Mouse (Mus musculus) bone marrow macrophage, adult 2 months (primary cell): ENCODE results near the gene Prpf4b. TPM values are rescaled to one million over a fixed set of nuclear protein-coding genes. Genes with fewer than 3 reads are reported as not detected.
"Not testable (repeated sequence)": the region's sequence is repeated elsewhere in the genome, so short reads cannot be mapped to it uniquely, and the experiment has no call there.

ENCODE experiments used
- H3K27ac ChIP-seq: 2 replicates; pipeline ENCODE4 v1.5.1; 2012; ENCODE audit warnings: low read depth, low read length; ENCODE audit not compliant: insufficient read depth
- H3K4me1 ChIP-seq: 2 replicates; pipeline ENCODE4 v1.6.1; 2012; ENCODE audit warnings: low read length; ENCODE audit not compliant: control insufficient read depth, insufficient read depth
- H3K4me3 ChIP-seq: 2 replicates; pipeline ENCODE4 v1.5.1; 2012; ENCODE audit warnings: mild to moderate bottlenecking, low read length, moderate library complexity; ENCODE audit not compliant: insufficient read depth
- CTCF ChIP-seq: IDR thresholded peaks from 2 replicates; pipeline ENCODE4 v1.5.1; 2012; ENCODE audit warnings: low read depth, mild to moderate bottlenecking, low read length, moderate library complexity
- POLR2A ChIP-seq: IDR thresholded peaks from 2 replicates; pipeline ENCODE4 v1.6.1; 2012; ENCODE audit warnings: mild to moderate bottlenecking, low read depth, low read length, borderline replicate concordance
- polyA plus RNA-seq: library from polyadenylated mRNA; stranded (reverse); fragments of >200 nt; gene quantifications from 2 replicates; pipeline ENCODE4 v1.2.4, GENCODE M21; 2012; ENCODE audit not compliant: missing spikeins, insufficient read depth, insufficient read length

The Prpf4b gene
- polyA plus RNA-seq, 1 experiment, result 72.9 TPM

DNA sequence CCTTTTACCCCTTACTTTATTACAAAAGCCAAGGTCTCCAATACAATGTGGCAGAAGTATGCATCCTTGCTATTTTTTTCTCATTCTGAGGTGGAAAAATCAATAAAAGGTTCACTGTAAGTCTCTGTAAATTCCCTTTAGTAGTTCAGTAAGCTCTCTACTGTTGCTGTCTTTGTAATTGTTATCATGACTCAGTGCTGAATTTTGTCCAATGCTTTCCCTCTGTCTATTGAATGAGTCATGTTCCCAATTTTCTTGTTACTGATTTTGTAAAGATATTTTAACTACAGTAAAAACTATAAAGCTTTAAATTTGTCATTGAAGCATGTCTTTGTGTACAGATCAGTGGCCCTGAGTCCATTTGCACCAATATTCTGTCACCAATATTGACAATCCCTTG is 67.3 kb downstream of the Prpf4b start:
- TF ChIP-seq POLR2A, result no peak
- TF ChIP-seq CTCF, result no peak
- no peak overlapping the region for H3K27ac ChIP-seq
- no peak overlapping the region for H3K4me3 ChIP-seq

DNA sequence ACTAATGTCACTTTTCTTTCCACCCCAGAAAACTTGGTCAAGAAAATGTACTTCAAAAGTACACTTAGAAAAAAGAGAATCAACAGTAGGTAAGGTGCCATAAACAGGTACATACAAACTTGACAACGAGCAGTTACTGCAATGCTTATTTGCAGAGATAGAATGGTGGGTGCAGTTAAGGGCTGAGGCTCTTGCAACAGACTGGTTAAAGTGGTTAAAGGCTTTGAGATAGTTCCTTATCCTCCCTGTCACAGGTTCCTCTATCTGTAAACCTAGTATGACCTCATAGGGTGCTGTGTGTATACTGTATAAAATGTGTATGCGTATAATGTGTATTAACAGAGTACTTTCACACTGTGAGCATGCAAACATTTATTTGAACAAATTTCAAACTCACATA is 76.3 kb downstream of the Prpf4b start:
- not testable (repeated sequence) for H3K27ac ChIP-seq, H3K4me1 ChIP-seq, H3K4me3 ChIP-seq

More for the DNA sequence above, 67.3 kb downstream of the Prpf4b start:
- H3K4me1 ChIP-seq, result no peaks in the 10 kb centered on the region

Other genes with a start within 250 kb of the Prpf4b start
- gene Pxdc1, start 221.8 kb upstream of the Prpf4b start, polyA plus RNA-seq, result 0.39 and 1.4 TPM in 2 replicates
- gene Fam50b, start 140.5 kb upstream of the Prpf4b start, polyA plus RNA-seq, result not detected in 2 replicates
- gene Fam217a, start 49.0 kb downstream of the Prpf4b start, polyA plus RNA-seq, result not detected in 2 replicates
- not detected in 2 replicates for gene 4933417A18Rik, start 49.1 kb downstream of the Prpf4b start, polyA plus RNA-seq
- gene Eci3, start 88.5 kb downstream of the Prpf4b start, polyA plus RNA-seq, result not detected in 2 replicates
- gene Eci2, start 151.8 kb downstream of the Prpf4b start, polyA plus RNA-seq, result 47.4 and 50.5 TPM in 2 replicates